In the genomic region with DNA sequence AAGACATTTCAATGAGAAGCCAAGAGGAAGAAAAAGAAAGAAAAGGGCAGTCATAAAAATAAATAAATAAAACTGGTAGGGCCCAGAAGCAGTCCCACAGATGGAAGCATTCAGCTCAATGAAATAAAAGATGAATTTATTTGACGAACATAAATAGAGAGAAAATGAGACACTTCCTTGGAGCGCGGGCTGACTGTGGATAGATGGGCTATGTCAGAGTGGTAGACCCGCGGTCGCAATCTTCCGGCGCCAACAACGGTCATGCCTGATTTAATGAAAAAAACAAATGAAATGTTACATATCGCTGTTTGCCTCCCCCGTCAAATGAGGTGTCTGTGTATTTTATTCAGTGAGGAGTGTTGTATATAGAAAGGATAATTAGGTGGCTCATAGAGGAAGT, we compare ENCODE assay signal across 22 mouse cellular contexts. TPM values are rescaled to one million over a fixed set of nuclear protein-coding genes. Genes with fewer than 3 reads are reported as not detected.
A peak's percentile ranks its signal among the peaks of the same experiment; 100 is the strongest.
DNase-seq lines count a peak whose midpoint lies in the region; ATAC-seq and TF ChIP-seq lines count a peak whose summit lies in the region.
"Had no signal": no experiment of that assay in that cellular context is flagged by ENCODE, and none has a peak within 500 bp of the region (broad histone marks: within the 10 kb centered on the region; RNA-seq: fewer than 3 reads in every experiment).

No protein-coding gene starts in this region.

- no peak overlapping the region for H3K9ac ChIP-seq in kidney, postnatal 0 days (ENCODE audit: low read depth, low read length)
- H3K9ac ChIP-seq in lung, embryonic 15.5 days: no peak overlapping the region
- H3K9ac ChIP-seq: embryonic facial prominence, embryonic 12.5 days; forebrain, embryonic 13.5 days; forebrain, embryonic 15.5 days had no signal

- no peak overlapping the region for H3K4me3 ChIP-seq in kidney, postnatal 0 days (replicated peaks; ENCODE audit: low read depth, low read length)
- H3K4me3 ChIP-seq in lung, embryonic 15.5 days: no peak overlapping the region
- H3K4me3 ChIP-seq: embryonic facial prominence, embryonic 10.5 days; embryonic facial prominence, embryonic 12.5 days; forebrain, embryonic 13.5 days; forebrain, embryonic 15.5 days had no signal

- H3K9me3 ChIP-seq in kidney, postnatal 0 days (replicated peaks; ENCODE audit: low read length): no peaks in the 10 kb centered on the region
- H3K9me3 ChIP-seq in lung, embryonic 15.5 days: no peaks in the 10 kb centered on the region
- H3K9me3 ChIP-seq: embryonic facial prominence, embryonic 10.5 days; embryonic facial prominence, embryonic 12.5 days; forebrain, embryonic 13.5 days; forebrain, embryonic 15.5 days had no signal

- H3K4me1 ChIP-seq in kidney, postnatal 0 days (replicated peaks; ENCODE audit: insufficient read depth, low read length): no peaks in the 10 kb centered on the region
- H3K4me1 ChIP-seq in lung, embryonic 15.5 days: 0 out of 2 replicates have a peak, but pooled peaks cover 5% of the 10 kb centered on the region
- H3K4me1 ChIP-seq: forebrain, embryonic 15.5 days had no signal

- no peaks in the 10 kb centered on the region for H3K27me3 ChIP-seq in kidney, postnatal 0 days (ENCODE audit: insufficient read depth, low read length)
- H3K27me3 ChIP-seq in lung, embryonic 15.5 days: peaks cover 64% of the 10 kb centered on the region
- H3K27me3 ChIP-seq: embryonic facial prominence, embryonic 12.5 days; forebrain, embryonic 13.5 days; forebrain, embryonic 15.5 days had no signal

- no peak overlapping the region for H3K4me2 ChIP-seq in kidney, postnatal 0 days (ENCODE audit: low read length)
- no peak overlapping the region for H3K4me2 ChIP-seq in lung, embryonic 15.5 days
- H3K4me2 ChIP-seq: embryonic facial prominence, embryonic 12.5 days; forebrain, embryonic 13.5 days; forebrain, embryonic 15.5 days had no signal

- 85% methylated on average over 11 of the region's 11 CpGs for WGBS in kidney, postnatal 0 days
- WGBS in lung, embryonic 15.5 days: 60% methylated on average over 11 of the region's 11 CpGs

- no peak for TF ChIP-seq POLR2A in brain, embryonic 14.5 days (IDR thresholded peaks at IDR 0.05; ENCODE audit: borderline replicate concordance, extremely low read depth, insufficient read depth, insufficient read length, poor library complexity, severe bottlenecking)

- no peaks in the 10 kb centered on the region for H3K36me3 ChIP-seq in kidney, postnatal 0 days (ENCODE audit: insufficient read depth, low read length)
- H3K36me3 ChIP-seq in lung, embryonic 15.5 days: no peaks in the 10 kb centered on the region
- H3K36me3 ChIP-seq: embryonic facial prominence, embryonic 10.5 days; embryonic facial prominence, embryonic 12.5 days; forebrain, embryonic 15.5 days had no signal

- H3K27ac ChIP-seq in kidney, postnatal 0 days: no peak overlapping the region
- H3K27ac ChIP-seq in lung, embryonic 15.5 days: no peak overlapping the region
- H3K27ac ChIP-seq: embryonic facial prominence, embryonic 10.5 days; embryonic facial prominence, embryonic 12.5 days; forebrain, embryonic 13.5 days; forebrain, embryonic 15.5 days had no signal

- no peak for ATAC-seq in kidney, postnatal 0 days (replicated peaks; ENCODE audit: low FRiP score, low read depth)
- peak; percentile 66; the same call in 1 of the 2 replicates for ATAC-seq in lung, embryonic 15.5 days (ENCODE audit: borderline replicate concordance, extremely low read depth, low FRiP score, low TSS enrichment)
- ATAC-seq: forebrain, embryonic 13.5 days; forebrain, embryonic 15.5 days had no signal

- no peak for TF ChIP-seq CTCF in kidney, postnatal 0 days (IDR thresholded peaks at IDR 0.05; ENCODE audit: low read depth)
- TF ChIP-seq CTCF in brain, embryonic 14.5 days (IDR thresholded peaks at IDR 0.05; ENCODE audit: borderline replicate concordance, extremely low read depth, insufficient read depth, insufficient read length): no peak

- DNase-seq in kidney, postnatal 0 days (ENCODE audit: low spot score): peak; percentile 3
- DNase-seq in kidney, postnatal 10 days: no peak
- DNase-seq in lung, postnatal 25 days (ENCODE audit: low spot score): no peak
- peak; percentile 16 for DNase-seq in brain, embryonic 14.5 days (ENCODE audit: low read depth)
- DNase-seq in right cerebral cortex, postnatal 10 days (ENCODE audit: low spot score in 2 of 2): no peak
- DNase-seq: adrenal gland, adult 2 months; adrenal gland, postnatal 10 days; adrenal gland, postnatal 25 days; cerebellum, adult 11-12 months; cerebellum, adult 2 months; cerebellum, adult 9-10 months; cerebellum, postnatal 10 days; cerebellum, postnatal 25 days had no signal

RNA-seq across cellular contexts. Expression of gene 3110018I06Rik, which starts 22.7 kb away (rescaled TPM):
- not detected in 2 replicates for polyA plus RNA-seq in kidney, postnatal 0 days (2015; fragmentation: Nextera tagmentation; extraction: Ambion mirVana)
- not detected in 2 replicates for polyA plus RNA-seq in lung, embryonic 15.5 days (2015; fragmentation: Nextera tagmentation; extraction: Ambion mirVana)
- polyA plus RNA-seq in brain, embryonic 14.5 days (2012; rRNA removed): not detected in 2 replicates
- polyA plus RNA-seq: adrenal gland, adult 2 months; C2C12; cerebellum, adult 2 months; cortical plate, adult 2 months; embryonic facial prominence, embryonic 10.5 days; embryonic facial prominence, embryonic 12.5 days; embryonic facial prominence, embryonic 14.5 days; forebrain, embryonic 11.5 days; forebrain, embryonic 13.5 days; forebrain, embryonic 15.5 days had no signal

Comparison
In these comparisons a context has a peak if more than half of its experiments do, and no peak if none do; other contexts are left out.
1. DNase-seq: peak in kidney, postnatal 0 days (single experiment) and brain, embryonic 14.5 days (single experiment); none in kidney, postnatal 10 days (single experiment), lung, postnatal 25 days (single experiment) and right cerebral cortex, postnatal 10 days (0 of 2).